In the genomic region with DNA sequence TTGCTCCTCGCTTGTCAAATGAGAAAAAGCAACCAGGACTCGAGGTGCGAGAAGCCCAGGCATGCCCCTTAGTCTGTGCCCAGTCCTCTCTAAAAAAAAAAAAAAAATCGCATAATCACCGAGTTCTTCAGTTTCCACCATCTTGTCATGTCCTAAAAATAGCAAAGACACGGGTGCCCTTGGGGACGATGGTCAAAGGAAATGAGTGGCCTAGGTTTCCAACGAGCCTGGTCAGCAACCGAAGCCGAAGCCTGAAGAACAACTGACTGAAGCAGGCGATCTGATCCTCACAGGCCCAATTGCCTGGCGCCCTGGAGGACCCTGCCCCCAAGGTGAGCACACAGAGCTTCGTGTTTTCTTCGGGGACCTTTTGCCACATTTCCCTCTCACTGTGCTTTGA, we compare ENCODE assay signal across 12 mouse cellular contexts.
DNase-seq lines count a peak whose midpoint lies in the region; ATAC-seq and TF ChIP-seq lines count a peak whose summit lies in the region.
"Had no signal": no experiment of that assay in that cellular context is flagged by ENCODE, and none has a peak within 500 bp of the region (broad histone marks: within the 10 kb centered on the region; RNA-seq: fewer than 3 reads in every experiment).

No protein-coding gene starts in this region.

- no peak overlapping the region for H3K9ac ChIP-seq in lung, postnatal 0 days (replicated peaks; ENCODE audit: low read depth)
- no peak overlapping the region for H3K9ac ChIP-seq in liver, embryonic 13.5 days
- no peak overlapping the region for H3K9ac ChIP-seq in kidney, embryonic 16.5 days (replicated peaks; ENCODE audit: low read length)
- H3K9ac ChIP-seq: intestine, embryonic 15.5 days had no signal

- H3K27me3 ChIP-seq in lung, postnatal 0 days (replicated peaks; ENCODE audit: insufficient read depth, low read length): no peaks in the 10 kb centered on the region
- no peaks in the 10 kb centered on the region for H3K27me3 ChIP-seq in liver, embryonic 13.5 days
- H3K27me3 ChIP-seq in kidney, embryonic 16.5 days (ENCODE audit: insufficient read depth, low read length): no peaks in the 10 kb centered on the region
- H3K27me3 ChIP-seq: intestine, embryonic 15.5 days had no signal

- TF ChIP-seq CTCF in lung, postnatal 0 days (IDR thresholded peaks at IDR 0.05): no peak

- no peak overlapping the region for H3K4me3 ChIP-seq in lung, postnatal 0 days (ENCODE audit: low read depth, low read length)
- H3K4me3 ChIP-seq in liver, embryonic 13.5 days (replicated peaks): no peak overlapping the region
- H3K4me3 ChIP-seq in kidney, embryonic 16.5 days (ENCODE audit: low read length): no peak overlapping the region
- H3K4me3 ChIP-seq: intestine, embryonic 15.5 days; myocyte had no signal

- no peak for ATAC-seq in lung, postnatal 0 days
- ATAC-seq in liver, embryonic 13.5 days (ENCODE audit: low read depth): no peak
- ATAC-seq in kidney, embryonic 16.5 days (ENCODE audit: low FRiP score, low TSS enrichment): no peak
- ATAC-seq: intestine, embryonic 15.5 days had no signal

- H3K4me1 ChIP-seq in lung, postnatal 0 days (ENCODE audit: insufficient read depth, low read depth, low read length): no peaks in the 10 kb centered on the region
- H3K4me1 ChIP-seq in liver, embryonic 13.5 days (replicated peaks): no peaks in the 10 kb centered on the region
- H3K4me1 ChIP-seq in kidney, embryonic 16.5 days (ENCODE audit: insufficient read depth, low read length): no peaks in the 10 kb centered on the region
- H3K4me1 ChIP-seq: intestine, embryonic 15.5 days had no signal

- intact Hi-C loops in left cerebral cortex, postnatal 4 days (cut with DNase I): no loop called here

- H3K4me2 ChIP-seq in lung, postnatal 0 days (replicated peaks; ENCODE audit: low read depth, low read length): peak overlapping the region; percentile 27
- H3K4me2 ChIP-seq in liver, embryonic 13.5 days: peak overlapping the region; percentile 48
- H3K4me2 ChIP-seq in kidney, embryonic 16.5 days (replicated peaks; ENCODE audit: low read depth, low read length): no peak overlapping the region
- H3K4me2 ChIP-seq: intestine, embryonic 15.5 days had no signal

- H3K27ac ChIP-seq in lung, postnatal 0 days (ENCODE audit: low read length): no peak overlapping the region
- H3K27ac ChIP-seq in liver, embryonic 13.5 days: no peak overlapping the region
- no peak overlapping the region for H3K27ac ChIP-seq in kidney, embryonic 16.5 days (ENCODE audit: low read length)
- H3K27ac ChIP-seq: intestine, embryonic 15.5 days had no signal

- DNase-seq in adrenal gland, postnatal 10 days: peak; percentile 2
- no peak for DNase-seq in adrenal gland, postnatal 4 days (ENCODE audit: low spot score in 2 of 2)
- no peak for DNase-seq in lung, postnatal 0 days (ENCODE audit: low spot score)
- no peak for DNase-seq in lung, postnatal 36 days
- peak; percentile 5 to 8 for DNase-seq in heart, adult 9 months (ENCODE audit: low spot score in 2 of 2)
- DNase-seq in liver, embryonic 13.5 days: no peak
- no peak for DNase-seq in left cerebral cortex, postnatal 4 days
- DNase-seq: lung, postnatal 4 days; retina, postnatal 1 day had no signal

- TF ChIP-seq EP300 in lung, postnatal 0 days (IDR thresholded peaks at IDR 0.05): no peak

- 40% methylated on average over 14 of the region's 14 CpGs for WGBS in lung, postnatal 0 days
- 40% methylated on average over 14 of the region's 14 CpGs for WGBS in liver, embryonic 13.5 days (ENCODE audit: insufficient replicate concordance)
- 51% methylated on average over 14 of the region's 14 CpGs for whole genome bisulfite sequencing in kidney, embryonic 16.5 days

- H3K36me3 ChIP-seq in lung, postnatal 0 days (ENCODE audit: insufficient read depth, low read length): no peaks in the 10 kb centered on the region
- no peaks in the 10 kb centered on the region for H3K36me3 ChIP-seq in liver, embryonic 13.5 days
- H3K36me3 ChIP-seq in kidney, embryonic 16.5 days (ENCODE audit: insufficient read depth, low read length): no peaks in the 10 kb centered on the region
- H3K36me3 ChIP-seq: intestine, embryonic 15.5 days had no signal

- no peaks in the 10 kb centered on the region for H3K9me3 ChIP-seq in lung, postnatal 0 days (ENCODE audit: low read length)
- no peaks in the 10 kb centered on the region for H3K9me3 ChIP-seq in liver, embryonic 13.5 days (replicated peaks)
- H3K9me3 ChIP-seq in kidney, embryonic 16.5 days (ENCODE audit: low read length): no peaks in the 10 kb centered on the region
- H3K9me3 ChIP-seq: intestine, embryonic 15.5 days had no signal

Comparison
In these comparisons a context has a peak if more than half of its experiments do, and no peak if none do; other contexts are left out.
1. DNase-seq: peak in adrenal gland, postnatal 10 days (single experiment) and heart, adult 9 months (2 of 2); none in adrenal gland, postnatal 4 days (0 of 2), lung, postnatal 0 days (single experiment), lung, postnatal 36 days (single experiment), liver, embryonic 13.5 days (single experiment) and left cerebral cortex, postnatal 4 days (single experiment).